Mouse (Mus musculus) kidney, postnatal 4 days (tissue): ENCODE data around the gene Ubtd2.
A peak's percentile ranks its signal among the peaks of the same experiment; 100 is the strongest.

ENCODE experiments used
- DNase-seq, 2 experiments: peaks; one replicate each; pipeline ENCODE4 v3.0.0; 2021; ENCODE audit warnings: mixed read lengths in 2 of 2

Ubtd2 gene

DNA sequence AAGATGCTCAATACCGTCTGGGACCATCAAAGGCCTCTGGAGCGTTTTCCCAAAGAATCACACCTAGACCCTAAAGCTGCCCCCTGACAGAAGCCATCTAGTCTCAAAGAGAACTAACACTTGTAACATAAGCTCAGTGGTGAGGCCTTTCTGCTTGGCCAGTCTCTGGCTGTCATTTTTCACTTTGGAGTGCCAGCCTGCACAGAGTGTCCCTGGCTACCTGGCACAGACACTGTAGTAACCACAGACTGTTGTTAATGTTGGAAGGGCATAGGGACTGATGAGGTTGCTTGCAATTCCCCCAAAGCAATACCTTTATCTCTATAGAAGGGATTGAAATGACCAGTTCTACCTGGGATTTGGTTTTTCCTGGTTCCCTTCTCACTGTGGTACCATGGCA is 66.1 kb downstream of the Ubtd2 start:
- no peak for DNase-seq

DNA sequence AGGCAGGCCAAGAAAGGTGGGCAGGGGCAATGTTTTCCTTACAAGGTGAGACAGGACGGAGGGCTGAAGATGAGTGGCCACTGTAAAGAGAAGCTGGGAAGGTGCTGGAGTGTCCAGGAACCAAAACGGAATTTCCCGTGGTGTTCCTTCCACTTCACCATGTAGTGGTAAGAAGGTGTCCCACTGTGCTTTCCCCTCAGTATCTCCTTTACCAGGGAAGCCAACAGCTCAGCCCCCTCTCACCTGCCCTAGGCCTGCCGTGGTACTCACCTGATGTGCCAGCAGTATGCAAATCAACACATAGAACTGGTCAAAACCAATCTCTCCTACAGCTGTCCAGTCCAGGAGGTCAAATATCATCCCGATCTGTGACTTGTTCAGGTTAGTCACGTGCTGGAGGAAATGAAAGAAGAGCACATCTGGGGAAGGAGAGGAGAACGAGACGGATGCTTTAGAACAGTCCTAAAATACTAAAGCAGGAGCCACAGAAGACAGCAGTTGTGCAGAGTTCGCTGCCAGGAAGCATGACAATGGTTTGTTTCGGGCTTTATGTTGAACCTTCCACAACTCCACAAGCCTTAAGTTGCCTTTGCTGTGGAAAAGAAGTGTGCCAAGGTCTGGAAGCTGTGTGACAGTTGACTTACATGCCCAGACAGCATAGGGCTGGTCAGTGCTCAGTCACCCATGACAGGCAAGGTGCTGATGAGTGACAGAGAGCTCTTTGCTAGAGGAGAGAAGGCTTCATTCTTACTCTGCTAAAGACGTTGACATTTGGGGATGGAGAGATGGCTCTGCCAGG is 69.2 kb downstream of the Ubtd2 start:
- DNase-seq: no peak

DNA sequence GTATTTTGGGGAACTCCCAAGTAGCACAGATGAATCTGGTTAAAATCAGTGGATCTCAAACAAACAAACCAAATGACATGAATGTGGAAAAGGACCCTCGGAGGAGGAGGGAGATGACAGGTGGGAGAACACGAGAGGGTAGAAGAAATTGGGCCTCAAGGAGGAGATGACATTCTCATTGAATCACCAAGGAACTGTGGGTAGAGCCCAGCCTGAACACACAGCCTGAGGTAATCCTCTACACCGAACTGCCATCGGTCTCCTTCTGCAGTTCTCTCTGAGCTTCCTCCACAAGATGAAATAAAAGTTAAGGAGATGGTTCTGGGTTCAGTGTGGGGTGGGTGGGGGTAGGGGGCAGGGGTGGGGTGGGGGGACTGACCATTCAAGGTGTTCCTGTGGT is 71.8 kb downstream of the Ubtd2 start:
- DNase-seq: no peak

DNA sequence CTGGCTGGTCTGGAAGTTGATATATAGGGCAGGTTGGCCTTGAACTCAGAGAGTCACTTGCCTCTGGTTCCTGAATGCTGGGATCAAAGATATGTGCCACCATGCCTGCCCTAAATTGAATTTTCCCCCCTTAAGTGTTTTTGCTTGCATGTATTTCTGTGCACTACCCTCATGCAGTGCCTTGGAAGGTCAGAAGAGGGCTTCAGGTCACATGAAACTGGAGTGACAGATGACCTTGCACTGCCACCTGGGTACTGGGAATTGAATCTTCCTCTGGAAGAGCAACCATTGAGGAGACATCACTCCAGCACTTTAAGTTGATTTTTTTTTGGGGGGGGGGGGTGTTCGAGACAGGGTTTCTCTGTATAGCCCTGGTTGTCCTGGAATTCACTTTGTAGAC is 75.0 kb downstream of the Ubtd2 start:
- no peak for DNase-seq

DNA sequence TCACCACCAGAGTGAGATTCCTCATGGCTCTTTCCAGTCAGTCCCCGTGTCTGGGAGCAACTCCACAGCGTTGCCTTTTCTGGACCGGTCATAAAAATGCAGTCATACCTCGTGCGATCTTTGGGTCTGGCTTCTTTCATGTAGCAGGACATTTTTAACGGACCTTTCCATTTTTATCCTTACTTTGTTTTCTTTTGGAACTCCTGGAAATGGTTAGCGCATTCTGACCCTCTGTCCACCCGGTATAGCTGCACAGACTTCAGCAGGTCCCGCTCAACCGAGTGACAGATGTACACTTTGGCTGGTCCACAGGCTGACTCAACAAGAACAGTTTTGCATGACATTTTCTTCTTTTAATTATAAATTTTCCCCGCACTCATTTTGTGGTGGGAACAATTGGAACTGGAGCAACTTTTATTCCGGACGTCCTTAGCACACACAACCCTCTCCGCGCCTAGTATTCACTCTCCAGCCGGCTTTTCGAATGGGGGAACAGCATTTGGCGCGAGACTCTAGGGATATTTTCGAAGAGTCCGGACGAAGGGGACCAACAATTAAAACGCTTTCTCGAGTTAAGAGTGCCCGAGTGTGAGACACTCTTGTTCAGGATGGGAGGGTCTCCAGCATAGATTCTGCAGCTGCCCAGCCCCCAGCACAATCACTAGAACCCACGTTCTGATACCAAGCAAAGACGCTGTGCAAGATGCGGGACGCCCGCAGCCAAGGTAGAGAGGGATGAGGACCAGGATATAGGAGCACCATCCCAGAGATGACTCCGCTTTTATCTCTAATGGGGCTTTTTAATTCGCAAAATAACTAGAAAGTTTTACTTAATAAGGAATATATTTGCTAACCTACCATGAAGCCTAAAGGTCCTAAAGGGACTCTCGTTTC is 76.9 kb downstream of the Ubtd2 start, which contains the start of gene Efcab9:
Gene Efcab9, minus strand, starts transcription at position 211 of the 894 bp plus-strand sequence.
- peak in 1 of 2 experiments; percentile 15 for DNase-seq

DNA sequence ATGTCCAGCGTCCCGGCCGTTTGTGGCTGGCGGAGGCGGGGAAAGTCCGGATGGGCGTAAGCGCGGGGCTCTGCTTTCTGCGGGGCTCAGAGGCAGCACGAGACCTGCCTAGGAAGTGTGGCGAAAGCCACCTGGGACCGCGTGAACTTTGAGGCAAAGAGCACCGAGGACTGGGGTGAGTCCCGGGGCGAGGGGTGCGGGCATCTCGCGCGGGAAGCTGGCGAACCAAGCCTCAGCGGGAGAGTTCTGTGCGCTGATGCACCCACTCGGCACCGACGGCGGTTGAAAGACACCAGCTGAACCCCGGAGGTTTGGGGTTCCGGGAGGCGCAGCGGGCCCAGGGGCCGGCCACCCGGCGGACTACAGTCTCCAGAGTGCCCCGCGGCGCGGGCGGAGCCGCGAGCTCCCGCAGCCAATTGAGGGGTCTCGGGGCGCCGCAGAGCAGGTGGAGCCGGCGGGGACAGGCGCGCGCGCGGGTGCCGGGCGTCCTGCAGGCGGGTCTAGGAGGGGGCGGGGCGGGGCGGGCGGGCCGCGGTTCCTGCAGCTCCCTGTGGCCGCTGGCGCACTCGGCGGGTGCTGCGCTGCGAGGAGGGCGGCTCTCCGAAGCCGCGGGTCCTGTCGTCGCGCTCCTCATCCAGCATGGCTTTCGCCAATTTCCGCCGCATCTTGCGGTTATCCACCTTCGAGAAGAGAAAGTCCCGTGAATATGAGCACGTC is 77.8 kb downstream of the Ubtd2 start, which contains the start of gene Stk10:
Gene Stk10, plus strand, starts transcription at position 541 of the 717 bp plus-strand sequence.
- DNase-seq: peak; percentile 90 to 94

DNA sequence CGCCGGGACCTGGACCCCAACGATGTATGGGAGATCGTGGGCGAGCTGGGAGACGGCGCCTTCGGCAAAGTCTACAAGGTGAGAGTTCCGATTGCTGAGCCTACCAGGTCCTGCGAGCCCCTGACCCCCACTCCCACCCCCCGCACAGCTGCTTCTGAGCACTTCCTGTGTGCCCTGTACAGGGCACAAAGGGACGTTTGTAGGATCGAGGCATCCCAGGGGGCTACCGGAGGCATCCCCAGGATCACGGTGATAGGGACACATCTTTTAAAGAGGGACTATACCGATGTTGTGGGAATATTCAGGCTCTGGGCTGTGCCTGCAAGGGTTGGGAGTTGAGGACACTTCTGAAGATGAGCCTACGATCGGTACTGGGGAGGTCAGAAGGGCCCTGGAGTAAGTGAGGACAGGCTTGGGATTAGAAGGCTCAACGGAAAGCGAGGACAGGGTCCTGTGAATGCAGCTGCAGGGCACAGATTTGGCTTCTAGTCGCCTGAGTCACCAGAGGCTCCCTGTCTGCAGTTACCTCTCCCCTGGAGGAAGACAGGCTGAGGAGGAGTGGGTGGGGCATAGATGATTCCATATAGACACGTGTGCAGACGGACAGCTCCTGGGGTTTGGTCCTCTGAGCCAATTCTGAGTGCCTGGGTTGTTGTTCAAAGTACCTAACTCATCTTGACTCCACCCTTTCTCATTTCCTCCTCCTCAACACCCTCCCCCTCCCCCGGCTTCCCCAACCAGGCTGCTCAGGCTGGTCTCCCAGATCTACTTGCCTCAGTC is 78.5 kb downstream of the Ubtd2 start:
- peak; percentile 64 to 68 for DNase-seq

DNA sequence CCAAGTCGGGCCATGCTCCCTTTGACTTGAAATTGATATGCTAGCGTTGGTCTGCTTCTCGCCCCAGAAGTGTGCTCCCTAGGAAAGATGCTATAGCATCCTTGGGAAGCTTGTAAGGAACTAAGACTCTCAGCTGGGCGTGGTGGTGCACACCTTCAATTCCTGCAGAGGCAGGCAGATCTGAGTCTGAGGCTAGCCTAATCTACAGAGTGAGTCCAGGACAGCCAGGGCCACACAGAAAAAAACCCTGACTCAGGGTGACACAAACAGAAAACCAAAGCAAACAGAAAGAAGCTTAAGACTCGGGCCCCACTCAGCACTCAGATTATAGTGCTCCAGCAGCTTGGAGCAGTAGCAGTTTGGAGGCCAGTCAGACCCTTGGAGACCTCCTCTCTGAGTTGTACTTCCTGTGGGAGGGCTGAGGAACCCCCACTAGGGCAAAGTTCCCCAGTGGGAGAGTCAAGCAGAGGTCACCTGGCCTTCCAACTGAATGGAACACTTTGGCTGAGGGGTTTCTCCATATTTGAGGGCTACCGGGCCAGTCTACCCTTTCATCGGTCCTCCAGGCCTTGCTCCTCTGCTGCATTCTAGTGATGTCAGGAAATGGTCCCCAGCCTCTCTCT is 79.4 kb downstream of the Ubtd2 start:
- DNase-seq: peak in 1 of 2 experiments; percentile 28

DNA sequence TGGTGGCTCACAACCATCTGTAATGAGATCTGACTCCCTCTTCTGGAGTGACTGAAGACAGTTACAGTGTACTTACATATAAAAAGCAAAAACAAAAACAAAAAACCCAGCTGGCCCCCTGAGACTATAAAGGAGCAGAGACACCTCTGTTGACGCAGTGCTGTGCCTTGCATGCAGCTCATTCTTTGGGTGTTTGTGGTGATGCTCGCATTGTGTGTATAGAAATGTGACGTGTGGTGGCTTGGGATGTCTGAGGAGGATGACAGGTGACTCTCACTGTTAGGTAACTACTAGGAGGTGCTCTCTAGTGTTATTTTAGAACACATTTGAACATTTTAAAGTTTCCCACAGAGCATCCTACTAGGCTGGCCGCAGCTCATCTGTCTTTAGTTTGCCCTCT is 80.5 kb downstream of the Ubtd2 start:
- DNase-seq: no peak

DNA sequence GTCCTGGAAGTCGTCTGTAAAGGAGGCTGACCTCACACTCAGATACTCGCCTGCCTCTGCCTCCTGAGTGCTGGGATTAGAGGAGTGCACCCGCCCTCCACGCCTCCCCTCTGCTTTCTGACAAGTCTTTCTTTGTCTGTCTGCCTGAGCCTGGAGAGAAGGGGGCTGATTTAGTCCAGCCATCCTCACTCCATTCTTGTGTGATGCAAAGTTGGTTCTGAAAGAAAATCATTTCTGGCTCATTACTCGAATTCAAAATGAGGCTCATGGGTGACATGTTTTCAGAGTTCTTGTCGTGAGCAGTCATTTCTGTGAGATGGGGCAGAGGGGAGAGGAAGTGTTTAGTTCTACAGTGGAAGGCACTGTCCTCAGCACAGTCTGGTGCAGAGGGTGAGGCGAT is 81.8 kb downstream of the Ubtd2 start:
- no peak for DNase-seq

DNA sequence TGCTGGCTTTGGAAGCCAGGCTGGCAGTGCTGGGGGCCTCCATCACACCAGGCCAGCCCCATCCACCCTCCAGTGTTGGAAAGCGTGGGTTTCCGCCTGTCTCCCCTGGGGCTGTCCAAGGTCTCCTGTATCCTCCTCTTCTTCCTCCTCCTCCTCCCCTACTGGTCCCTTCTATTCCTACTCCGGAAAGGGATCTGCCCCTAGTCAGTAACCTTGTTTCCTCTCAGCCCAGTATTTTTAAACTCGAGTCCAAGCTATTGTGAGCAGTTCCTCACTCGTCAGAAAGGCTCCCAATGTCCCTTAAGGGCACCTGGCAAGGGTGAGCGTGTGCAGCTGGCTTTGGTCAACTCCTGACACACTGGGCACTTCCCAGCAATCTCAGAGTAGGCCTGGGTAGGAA is 83.3 kb downstream of the Ubtd2 start:
- DNase-seq: peak; percentile 47 to 49

DNA sequence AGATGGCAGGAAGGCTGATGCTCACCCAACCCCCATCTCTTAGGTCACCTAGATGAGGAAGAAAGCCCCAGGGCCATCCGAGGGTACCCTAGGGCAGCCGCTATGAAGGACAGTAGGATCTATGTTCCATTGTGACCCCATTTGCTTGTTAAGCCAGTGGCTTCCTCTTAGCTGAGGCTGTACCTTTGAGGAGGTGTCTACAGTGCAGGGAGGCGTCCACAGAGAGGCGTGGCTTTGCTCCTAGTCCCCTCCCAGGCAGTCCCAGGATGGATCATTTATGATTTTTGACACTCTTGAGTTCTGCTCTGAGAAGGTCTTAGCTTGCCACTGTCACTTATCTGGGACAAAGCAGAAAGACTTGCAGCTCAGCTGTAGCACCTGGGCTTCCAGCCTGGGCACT is 83.7 kb downstream of the Ubtd2 start:
- no peak for DNase-seq

DNA sequence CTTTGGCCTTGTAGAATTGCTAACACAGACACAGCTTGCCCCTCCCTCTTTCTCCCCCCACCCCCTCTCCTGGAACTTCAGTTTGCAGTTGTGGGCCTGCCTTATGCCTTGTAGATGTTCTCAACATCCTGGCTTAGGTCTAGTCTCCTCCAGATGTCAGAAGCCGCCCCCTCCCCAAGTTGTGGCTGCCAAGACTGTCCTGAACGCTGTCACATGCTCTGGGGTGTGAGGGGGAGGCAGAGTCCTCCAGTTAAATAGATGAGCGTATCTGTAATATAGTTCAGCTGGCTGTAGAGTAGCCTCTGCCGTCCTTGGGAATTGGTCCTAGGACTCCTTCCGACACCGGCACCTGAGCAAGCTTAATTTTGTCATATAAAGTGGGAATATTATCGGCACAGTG is 84.5 kb downstream of the Ubtd2 start:
- DNase-seq: peak; percentile 19 to 29

DNA sequence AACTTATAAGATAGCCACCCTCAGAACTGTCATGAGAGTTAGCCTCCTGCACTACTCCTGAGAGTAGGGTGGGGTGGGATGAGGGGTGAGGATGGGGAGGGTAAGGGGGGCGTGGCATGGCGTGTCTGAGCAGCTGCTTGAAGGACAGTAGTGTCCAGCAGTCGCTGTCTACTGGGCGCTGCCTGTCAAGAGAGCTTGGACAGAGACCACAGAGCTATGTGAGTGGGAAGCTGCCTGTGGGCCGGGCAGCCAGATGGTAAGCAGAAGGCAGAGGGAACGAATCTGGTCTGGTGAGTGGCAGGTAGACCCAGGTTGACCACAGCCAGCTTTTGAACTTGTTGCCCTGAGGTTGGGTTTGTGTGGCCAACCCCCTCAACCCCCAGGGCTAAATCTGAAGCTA is 85.3 kb downstream of the Ubtd2 start:
- DNase-seq: no peak

DNA sequence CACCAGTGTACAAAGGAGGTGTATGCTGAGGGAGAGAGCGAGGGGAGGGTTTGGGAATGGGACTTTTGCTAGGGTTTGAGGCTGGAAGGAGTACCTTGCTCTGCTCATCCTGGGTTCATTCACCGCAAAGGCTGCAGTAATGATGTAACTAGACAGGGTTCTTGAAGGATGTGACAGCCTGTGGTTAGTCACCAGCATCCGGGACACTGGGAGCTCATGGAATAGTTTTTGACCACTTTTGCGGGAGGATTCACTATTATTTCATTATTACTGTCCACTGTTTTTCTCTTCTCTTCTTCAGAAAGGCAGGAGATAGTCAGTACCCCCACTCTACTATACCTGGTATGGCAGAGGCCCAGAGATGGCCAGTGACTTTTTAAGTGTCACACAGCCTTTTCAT is 87.0 kb downstream of the Ubtd2 start:
- DNase-seq: no peak

DNA sequence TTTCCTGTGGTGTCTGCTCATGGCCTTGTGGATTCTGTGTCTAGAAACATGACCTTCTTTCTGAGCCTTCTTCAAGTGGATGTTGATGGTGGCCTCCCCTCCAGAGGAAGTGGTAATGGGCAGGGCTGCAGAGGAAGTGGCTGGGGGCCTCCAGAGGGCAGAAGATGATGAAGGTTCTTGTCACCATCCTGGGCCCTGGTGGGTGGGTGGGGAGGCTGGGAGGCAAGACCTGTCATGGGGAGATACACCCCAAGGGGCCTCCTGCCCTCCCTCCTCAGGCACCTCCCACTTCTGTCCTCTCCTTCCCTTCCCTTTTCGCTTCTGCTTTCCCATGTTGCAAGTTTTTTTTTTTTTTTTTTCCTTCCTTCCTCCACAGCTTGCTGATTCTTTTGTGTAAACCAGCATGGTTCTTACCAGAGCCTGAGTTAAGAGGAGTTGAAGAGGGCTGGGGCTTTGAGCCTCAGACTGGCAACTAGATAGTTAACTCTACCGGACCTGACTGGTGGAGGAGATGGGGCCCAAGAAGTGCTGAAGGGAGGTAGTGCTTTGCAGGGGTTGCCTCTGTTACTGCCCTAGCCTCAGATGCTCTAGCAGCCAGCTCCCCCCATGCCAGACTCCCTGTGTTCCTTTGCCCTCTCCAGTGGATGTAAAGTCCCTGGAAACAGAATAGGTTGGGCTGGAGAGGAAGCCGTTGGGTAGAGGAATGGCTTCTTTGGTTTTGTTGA is 87.7 kb downstream of the Ubtd2 start:
- peak in 1 of 2 experiments; percentile 35 for DNase-seq

DNA sequence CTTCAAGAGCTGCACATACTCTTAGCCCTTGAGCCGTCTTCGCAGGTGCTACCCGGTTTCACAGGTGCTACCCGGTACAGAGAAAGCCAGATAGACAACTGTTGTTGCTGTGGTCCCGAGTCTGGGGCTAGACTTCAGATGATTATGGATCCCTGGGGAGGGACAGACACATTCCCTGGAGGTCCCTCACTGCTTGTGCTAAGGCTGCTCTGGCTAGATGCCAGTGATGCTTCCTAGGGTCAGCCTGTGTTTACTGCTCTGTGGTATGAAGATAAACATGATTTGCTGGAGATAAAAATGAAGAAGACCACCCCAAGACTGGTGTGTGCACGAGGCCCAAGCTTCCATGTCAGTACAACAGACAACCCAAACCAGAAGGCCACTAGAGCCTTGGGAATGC is 88.9 kb downstream of the Ubtd2 start:
- peak in 1 of 2 experiments; percentile 19 for DNase-seq

DNA sequence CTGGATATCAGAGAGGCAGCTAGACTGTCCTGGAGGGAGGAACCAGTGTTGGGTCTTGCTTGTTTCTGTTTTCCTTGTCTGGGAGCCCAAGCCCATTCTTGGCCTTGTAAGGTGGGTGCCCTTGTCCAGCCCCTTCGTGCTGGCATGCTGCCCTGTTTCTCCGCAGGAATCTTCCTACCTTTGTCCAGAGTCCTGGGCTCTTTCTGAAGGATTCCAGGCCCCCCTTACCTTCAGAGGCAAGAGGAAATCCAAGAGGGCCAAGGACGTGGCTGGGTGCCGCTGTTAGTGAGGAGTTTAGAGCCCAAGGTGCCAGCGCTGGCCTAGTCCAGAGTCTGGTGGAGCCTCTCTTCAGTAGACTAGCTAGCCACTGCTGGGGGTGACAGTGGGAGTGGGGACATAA is 89.3 kb downstream of the Ubtd2 start:
- DNase-seq: no peak

DNA sequence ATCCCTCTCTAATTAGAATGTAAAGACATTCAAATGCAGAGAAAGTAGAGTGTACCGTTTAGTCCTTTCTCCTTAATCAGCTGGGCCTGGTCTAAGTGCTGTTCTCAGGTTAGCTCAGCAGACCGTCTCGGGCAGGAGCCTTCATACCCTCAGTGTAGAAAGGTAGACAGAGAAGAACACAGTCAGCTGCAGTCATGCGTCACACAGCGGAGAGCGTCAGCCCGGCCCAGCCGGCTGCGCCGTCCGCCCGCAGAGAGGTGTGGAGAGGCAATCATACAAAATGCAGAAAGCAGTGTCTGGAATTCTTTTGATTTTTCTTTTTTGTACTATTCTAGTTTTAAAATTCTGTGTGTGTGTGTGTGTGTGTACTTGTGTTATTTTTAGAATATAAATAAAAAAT is 90.4 kb downstream of the Ubtd2 start:
- peak in 1 of 2 experiments; percentile 37 for DNase-seq

DNA sequence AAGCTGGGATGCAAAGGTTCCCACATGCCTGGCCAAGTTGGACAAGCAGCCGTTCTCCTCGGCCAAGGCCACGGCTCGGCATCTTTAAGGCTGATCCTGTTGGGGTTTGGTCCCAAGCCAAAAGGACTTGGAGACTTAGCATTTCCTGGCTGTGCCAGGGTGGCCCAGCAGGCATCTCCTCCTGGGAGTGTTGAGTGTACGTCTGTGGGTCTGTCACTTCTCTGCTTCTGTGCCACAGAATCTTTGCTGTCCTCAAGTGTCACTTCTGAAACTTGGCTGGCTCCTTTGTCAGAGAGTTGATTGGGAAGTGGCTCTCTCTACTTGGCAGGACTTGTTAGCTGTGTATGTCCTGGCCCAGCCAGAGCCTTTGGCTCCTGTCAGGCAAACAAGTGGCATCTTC is 91.3 kb downstream of the Ubtd2 start:
- DNase-seq: no peak

DNA sequence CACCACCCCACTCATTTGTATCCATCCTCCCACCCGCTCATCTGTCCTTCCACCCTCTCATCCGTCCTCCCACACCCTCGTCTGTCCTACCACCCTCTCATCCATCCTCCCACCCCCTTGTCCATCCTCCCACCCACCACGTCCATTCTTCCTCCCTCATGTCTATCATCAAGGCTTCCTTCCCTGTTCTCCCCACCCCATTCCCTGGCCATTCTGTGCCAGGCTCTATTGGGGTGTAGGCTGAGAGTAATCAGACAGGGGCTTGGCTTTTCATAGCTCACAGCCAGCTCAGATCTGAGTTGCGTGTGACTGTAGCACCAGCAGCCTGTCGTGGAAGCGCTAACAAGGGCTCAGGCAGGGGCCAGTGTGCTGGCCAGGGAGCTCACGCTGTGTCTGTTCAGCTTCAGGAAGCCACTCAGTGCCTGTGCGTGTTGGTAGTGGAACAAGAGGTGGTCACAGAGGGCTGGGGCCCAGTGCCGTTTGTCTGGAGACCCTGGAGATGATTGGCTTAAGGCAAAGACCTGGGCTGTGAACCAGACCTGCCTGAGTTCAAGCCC is 92.3 kb downstream of the Ubtd2 start:
- DNase-seq: no peak
